Mouse (Mus musculus) intestine, embryonic 15.5 days (tissue): Measurements from ENCODE around the gene Ippk. TPM values are rescaled to one million over a fixed set of nuclear protein-coding genes. Genes with fewer than 3 reads are reported as not detected.

Experiments used
- ATAC-seq: fragments of 200-750 bp; cut with Nextera tagmentation; 2 replicates; pipeline ENCODE4 v1.8.0; 2017; ENCODE audit warnings: moderate TSS enrichment, moderate library complexity
- H3K27ac ChIP-seq: fragments of 300-500 bp; sonication (generic); 2 replicates; pipeline ENCODE4 v1.5.1; 2015; ENCODE audit warnings: mild to moderate bottlenecking, inconsistent platforms
- H3K27me3 ChIP-seq: fragments of 300-500 bp; sonication (generic); replicated peaks from 2 replicates; pipeline ENCODE4 v1.6.1; 2015; ENCODE audit warnings: inconsistent platforms
- H3K36me3 ChIP-seq: fragments of 300-500 bp; sonication (generic); 2 replicates; pipeline ENCODE4 v1.6.1; 2015; ENCODE audit warnings: inconsistent platforms
- H3K4me1 ChIP-seq: fragments of 300-500 bp; sonication (generic); replicated peaks from 2 replicates; pipeline ENCODE4 v1.6.1; 2015; ENCODE audit warnings: inconsistent platforms
- H3K4me2 ChIP-seq: fragments of 300-500 bp; sonication (generic); replicated peaks from 2 replicates; pipeline ENCODE4 v1.6.1; 2015; ENCODE audit warnings: mild to moderate bottlenecking, inconsistent platforms
- H3K4me3 ChIP-seq: fragments of 300-500 bp; sonication (generic); replicated peaks from 2 replicates; pipeline ENCODE4 v1.5.1; 2015; ENCODE audit warnings: inconsistent platforms
- H3K9ac ChIP-seq: fragments of 300-500 bp; sonication (generic); 2 replicates; pipeline ENCODE4 v1.6.1; 2015; ENCODE audit warnings: inconsistent platforms
- H3K9me3 ChIP-seq: fragments of 300-500 bp; sonication (generic); 2 replicates; pipeline ENCODE4 v1.6.1; 2016; ENCODE audit warnings: inconsistent platforms
- whole genome bisulfite sequencing: fragments of 180-500 bp; shearing (Covaris S2); methylation state at CpG from one replicate; pipeline ENCODE4 v1.1.7; 2015; 5-methylcytosine and 5-hydroxymethylcytosine counted together
- polyA plus RNA-seq: library from polyadenylated mRNA; unstranded; fragments of >200 nt; fragmentation: Nextera tagmentation; extraction: Ambion mirVana; gene quantifications from 2 replicates; pipeline ENCODE4 v1.2.1, GENCODE M21; 2015

Ippk gene
- polyA plus RNA-seq, 1 experiment from 2014 or later, result 19.1 TPM

DNA sequence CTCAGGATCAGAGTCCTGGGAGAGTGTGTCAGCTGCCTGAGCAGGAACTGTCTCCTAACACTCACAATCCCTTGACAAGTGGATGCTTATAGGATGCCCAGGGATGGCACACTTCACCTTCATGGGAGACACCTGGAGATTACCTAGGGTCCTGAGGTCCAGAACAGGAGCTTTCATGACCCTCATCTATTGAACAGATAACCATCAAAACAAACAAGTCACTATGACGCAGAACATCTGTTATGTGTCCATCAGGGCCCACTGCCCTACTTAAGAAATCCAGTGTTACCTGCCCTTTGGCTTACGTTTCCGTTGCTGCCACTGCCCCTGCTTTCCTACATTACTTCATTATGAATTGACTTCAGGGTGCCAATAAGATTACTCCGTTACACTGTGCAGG, 84.7 kb downstream of the Ippk start:
- Histone ChIP-seq H3K9me3 (no peaks in the 10 kb centered on the region), H3K9ac (no peak overlapping the region), H3K36me3 (no peaks in the 10 kb centered on the region), H3K4me1 (no peaks in the 10 kb centered on the region), H3K4me3 (no peak overlapping the region), H3K27me3 (no peaks in the 10 kb centered on the region), H3K27ac (no peak overlapping the region), H3K4me2 (no peak overlapping the region)
- 73% methylated on average over 4 of the region's 4 CpGs for WGBS
- no peak for ATAC-seq

DNA sequence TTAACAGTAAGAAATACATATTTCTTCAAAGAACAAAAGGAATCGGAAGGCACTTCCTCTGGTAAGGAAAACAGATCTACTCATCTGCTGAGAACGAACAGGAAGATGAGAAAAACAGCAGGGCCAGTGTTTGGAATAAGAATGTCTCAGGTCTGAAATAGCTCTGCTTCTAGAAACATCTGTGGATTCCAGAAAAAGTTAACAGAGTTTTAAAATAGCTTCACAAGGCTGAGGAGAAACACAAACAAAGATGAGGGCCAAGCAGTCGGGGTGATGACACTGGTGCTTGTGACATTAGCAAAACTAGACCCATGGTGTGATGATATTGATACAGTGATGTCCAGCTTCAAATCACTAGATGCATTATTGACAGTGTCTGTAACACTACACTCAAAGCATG, 86.1 kb downstream of the Ippk start:
- no peak overlapping the region for H3K9ac ChIP-seq
- no peaks in the 10 kb centered on the region for H3K27me3 ChIP-seq
- no peak overlapping the region for H3K4me2 ChIP-seq
- H3K27ac ChIP-seq, result no peak overlapping the region
- H3K4me1 ChIP-seq, result no peaks in the 10 kb centered on the region
- H3K9me3 ChIP-seq, result no peaks in the 10 kb centered on the region
- ATAC-seq, result no peak
- no peaks in the 10 kb centered on the region for H3K36me3 ChIP-seq
- 33% methylated on average over 3 of the region's 3 CpGs for WGBS
- no peak overlapping the region for H3K4me3 ChIP-seq

Other genes starting within 250 kb of the Ippk start
- 54.8 and 62.1 TPM in 2 replicates for gene Ninj1, start 233.8 kb upstream of the Ippk start, polyA plus RNA-seq
- gene Card19, start 205.2 kb upstream of the Ippk start, polyA plus RNA-seq, result 52.6 and 54.8 TPM in 2 replicates
- 0.94 and 1.4 TPM in 2 replicates for gene Susd3, start 172.5 kb upstream of the Ippk start, polyA plus RNA-seq
- 0.94 and 0.95 TPM in 2 replicates for gene Fgd3, start 100.9 kb upstream of the Ippk start, polyA plus RNA-seq
- gene Bicd2, start 79.7 kb upstream of the Ippk start, polyA plus RNA-seq, result 19.1 and 19.5 TPM in 2 replicates
- 0.68 and 0.77 TPM in 2 replicates for gene Tes3-ps, start 72.1 kb downstream of the Ippk start, polyA plus RNA-seq
- gene Ecm2, start 83.6 kb downstream of the Ippk start, polyA plus RNA-seq, result 0.84 and 0.92 TPM in 2 replicates
- gene Aspn, start 123.2 kb downstream of the Ippk start, polyA plus RNA-seq, result 21.2 and 25.5 TPM in 2 replicates
- gene Omd, start 161.2 kb downstream of the Ippk start, polyA plus RNA-seq, result 0.68 and 0.91 TPM in 2 replicates
- gene Ogn, start 186.8 kb downstream of the Ippk start, polyA plus RNA-seq, result 56.4 and 68.3 TPM in 2 replicates
- gene Cenpp, start 231.5 kb downstream of the Ippk start, polyA plus RNA-seq, result 21.2 and 24.7 TPM in 2 replicates
- 14.4 and 17.1 TPM in 2 replicates for gene Nol8, start 231.8 kb downstream of the Ippk start, polyA plus RNA-seq